Mouse (Mus musculus) megakaryocyte, embryonic 14.5 days (primary cell): ENCODE results near the gene Mettl27.

Source experiments
- FLI1 ChIP-seq: IDR thresholded peaks from 2 replicates; pipeline ENCODE4 v1.6.1; 2012; ENCODE audit warnings: low read length, inconsistent platforms, mixed read lengths
- GATA1 ChIP-seq: IDR thresholded peaks from 3 replicates; pipeline ENCODE4 v1.6.1; 2012; ENCODE audit warnings: mixed read lengths, low read length, inconsistent platforms, borderline replicate concordance

DNA sequence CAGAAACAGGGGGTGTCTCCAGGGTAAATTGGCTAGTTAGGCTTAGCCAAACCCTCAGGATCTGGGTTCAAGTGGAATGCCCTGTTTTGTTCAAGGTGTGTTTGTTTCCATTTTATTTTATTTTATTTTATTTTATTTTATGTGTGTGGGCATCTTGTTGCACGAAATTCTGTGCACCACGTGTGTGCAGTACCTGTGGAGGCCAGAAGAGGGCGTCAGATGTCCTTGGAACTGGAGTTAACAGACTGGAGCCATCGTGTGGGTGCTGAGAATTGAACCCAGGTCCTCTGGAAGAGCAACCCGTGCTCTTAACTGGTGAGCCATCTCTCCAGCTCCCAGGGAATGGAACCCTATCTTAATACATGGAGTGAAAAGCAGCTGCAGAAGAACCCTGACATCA is 39.5 kb upstream of the Mettl27 start:
- TF ChIP-seq GATA1 (no peak), FLI1 (no peak)
